Mouse (Mus musculus): ENCODE measurements around the gene Camk1d. TPM values are rescaled to one million over a fixed set of nuclear protein-coding genes. Genes with fewer than 3 reads are reported as not detected.

The Camk1d gene
- polyA plus RNA-seq, 1 experiment from 2014 or later, result 10.4 TPM

DNA sequence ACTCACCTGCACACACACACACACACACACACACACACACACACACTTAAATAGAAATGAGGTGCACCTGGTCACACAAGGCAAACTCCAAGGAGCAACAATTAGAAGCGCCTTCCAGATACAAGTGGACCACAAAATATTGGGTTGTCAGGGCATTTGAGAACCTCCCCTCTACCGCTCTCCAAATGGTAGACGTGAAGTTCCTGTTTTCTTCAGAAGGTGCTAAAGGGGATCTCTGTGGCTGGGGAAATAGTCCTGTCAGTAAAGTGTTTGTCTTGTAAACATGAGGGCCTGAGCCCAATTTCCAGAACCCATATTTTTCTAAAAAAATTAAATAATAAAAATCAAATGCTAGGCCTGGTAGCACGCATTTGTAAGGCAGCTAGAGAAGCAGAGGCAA lies 4.4 kb downstream of the Camk1d start:
- Histone ChIP-seq H3K9ac (no peak overlapping the region), H3K4me2 (replicated peaks) (no peak overlapping the region), H3K36me3 (no peaks in the 10 kb centered on the region), H3K4me1 (peaks cover 14% of the 10 kb centered on the region; the same call in 1 of the 2 replicates), H3K4me3 (replicated peaks) (no peak overlapping the region), H3K9me3 (replicated peaks) (no peaks in the 10 kb centered on the region), H3K27me3 (peaks cover 15% of the 10 kb centered on the region; the same call in 1 of the 2 replicates), H3K27ac (replicated peaks) (no peak overlapping the region)
- ATAC-seq (ENCODE audit: insufficient number of reproducible peaks, low FRiP score, low TSS enrichment, low read depth), result no peak
- 80% methylated on average over 4 of the region's 4 CpGs for WGBS

DNA sequence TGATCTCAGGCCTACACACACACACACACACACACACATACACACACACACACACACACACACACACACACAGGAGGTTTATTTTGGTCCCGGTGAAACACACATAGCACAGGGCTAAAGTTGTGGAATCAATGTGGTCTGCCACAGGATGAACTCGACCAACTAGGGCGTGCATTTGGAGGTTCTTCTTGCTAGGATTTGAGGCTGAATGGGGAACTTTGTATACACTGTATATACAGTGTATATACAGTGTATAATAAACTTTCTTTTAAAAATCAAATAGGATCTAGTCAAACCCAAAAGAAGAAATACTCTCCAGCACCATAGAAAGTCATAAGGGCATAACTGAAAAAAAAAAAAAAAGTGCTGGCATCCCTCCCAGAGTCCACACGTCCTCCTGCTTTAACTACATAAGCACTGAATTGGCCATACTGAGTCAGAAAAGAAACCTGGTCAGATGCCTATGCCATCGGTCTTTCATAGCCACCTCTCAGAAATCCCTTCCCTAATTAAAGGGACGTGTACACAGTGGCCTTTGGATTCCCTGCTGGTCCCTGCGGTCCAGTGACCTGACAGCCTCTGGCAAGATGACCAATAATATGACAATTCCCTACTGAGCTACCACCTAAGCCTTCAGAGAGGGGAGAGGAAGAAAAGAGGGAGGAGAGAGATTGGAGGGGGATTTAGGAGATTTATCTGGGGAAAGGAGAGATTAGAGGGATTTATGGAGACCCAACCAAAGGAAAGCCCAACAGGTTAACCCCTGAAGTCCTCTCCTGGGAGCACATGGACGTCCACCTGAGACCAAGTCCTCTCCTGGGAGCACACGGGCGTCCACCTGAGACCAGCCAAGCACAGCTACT lies 6.2 kb downstream of the Camk1d start:
- 58% methylated on average over 10 of the region's 10 CpGs for WGBS
- no peak overlapping the region for H3K4me2 ChIP-seq (replicated peaks)
- peaks cover 15% of the 10 kb centered on the region; the same call in 1 of the 2 replicates for H3K27me3 ChIP-seq
- no peaks in the 10 kb centered on the region for H3K36me3 ChIP-seq
- H3K9me3 ChIP-seq (replicated peaks), result no peaks in the 10 kb centered on the region
- ATAC-seq (ENCODE audit: insufficient number of reproducible peaks, low FRiP score, low TSS enrichment, low read depth), result no peak
- no peak overlapping the region for H3K27ac ChIP-seq (replicated peaks)
- no peak overlapping the region for H3K4me3 ChIP-seq (replicated peaks)
- H3K9ac ChIP-seq, result no peak overlapping the region
- H3K4me1 ChIP-seq, result peaks cover 5% of the 10 kb centered on the region; the same call in 1 of the 2 replicates

DNA sequence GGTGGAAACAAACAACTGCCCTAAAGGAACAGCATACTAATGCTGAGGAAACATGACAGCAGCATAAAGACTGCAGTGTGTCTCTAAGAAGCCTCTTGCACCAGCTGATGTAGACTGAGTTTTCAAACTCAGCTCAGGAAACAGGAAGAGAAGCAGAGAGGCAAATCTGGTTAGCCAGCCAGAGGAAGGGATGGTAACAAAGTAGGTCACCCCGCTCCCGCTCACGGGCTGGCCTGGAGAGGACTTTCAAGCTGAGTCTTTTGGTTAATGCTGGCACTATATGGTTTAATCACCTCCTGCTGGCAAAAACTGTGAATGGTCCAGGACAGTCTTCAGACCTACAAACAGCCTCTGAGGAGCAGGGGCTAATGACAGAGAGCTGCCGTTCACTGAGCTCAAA lies 7.7 kb downstream of the Camk1d start:
- no peak overlapping the region for H3K27ac ChIP-seq (replicated peaks)
- WGBS, result 82% methylated on average over 4 of the region's 4 CpGs
- H3K9me3 ChIP-seq (replicated peaks), result no peaks in the 10 kb centered on the region
- no peak for ATAC-seq (ENCODE audit: insufficient number of reproducible peaks, low FRiP score, low TSS enrichment, low read depth)
- no peak overlapping the region for H3K4me2 ChIP-seq (replicated peaks)
- H3K4me3 ChIP-seq (replicated peaks), result no peak overlapping the region
- H3K36me3 ChIP-seq, result no peaks in the 10 kb centered on the region
- no peaks in the 10 kb centered on the region for H3K4me1 ChIP-seq
- H3K9ac ChIP-seq, result no peak overlapping the region
- peaks cover 2% of the 10 kb centered on the region; the same call in 1 of the 2 replicates for H3K27me3 ChIP-seq

DNA sequence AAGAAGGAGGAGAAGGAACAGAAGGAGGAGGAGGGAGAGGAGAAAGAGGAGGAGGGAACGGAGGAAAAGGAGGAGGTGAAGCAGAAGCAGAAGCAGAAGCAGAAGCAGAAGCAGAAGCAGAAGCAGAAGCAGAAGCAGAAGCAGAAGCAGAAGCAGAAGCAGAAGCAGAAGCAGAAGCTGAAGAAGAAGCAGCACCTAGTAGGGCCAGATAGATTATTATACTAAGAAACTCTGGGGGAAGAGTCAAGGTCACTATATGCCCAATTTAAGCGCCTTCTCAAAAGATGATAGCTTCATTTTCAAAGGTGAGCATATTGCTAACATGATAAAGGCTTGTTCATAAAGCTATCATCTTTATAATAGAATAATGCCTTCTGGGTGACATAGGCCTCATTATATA lies 11.9 kb downstream of the Camk1d start:
- Histone ChIP-seq H3K4me1 (no peaks in the 10 kb centered on the region), H3K9ac (no peak overlapping the region), H3K4me2 (replicated peaks) (no peak overlapping the region), H3K27ac (replicated peaks) (no peak overlapping the region), H3K9me3 (replicated peaks) (no peaks in the 10 kb centered on the region), H3K36me3 (no peaks in the 10 kb centered on the region), H3K4me3 (replicated peaks) (no peak overlapping the region), H3K27me3 (no peaks in the 10 kb centered on the region)
- WGBS, result 88% methylated on average over 2 of the region's 2 CpGs
- ATAC-seq (ENCODE audit: insufficient number of reproducible peaks, low FRiP score, low TSS enrichment, low read depth), result no peak

DNA sequence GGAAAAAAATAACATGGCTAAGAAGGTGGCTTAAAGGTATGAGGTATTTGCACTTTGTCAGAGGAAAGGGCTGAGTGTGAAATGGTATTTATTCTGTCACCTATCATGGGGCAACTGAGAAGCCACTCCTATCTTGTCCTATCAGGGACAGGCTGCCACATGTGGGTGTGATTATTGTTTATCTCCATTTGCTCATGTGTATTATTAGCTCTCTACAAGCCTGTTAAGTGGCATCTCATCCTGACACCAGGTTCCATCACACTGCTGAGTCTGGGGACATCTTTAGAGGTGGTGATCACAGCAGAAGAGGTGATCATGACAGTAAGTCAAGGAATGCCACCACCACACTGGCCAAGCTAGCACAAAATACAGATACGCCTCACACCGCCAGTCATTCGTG lies 13.4 kb downstream of the Camk1d start:
- peaks cover 8% of the 10 kb centered on the region; the same call in 1 of the 2 replicates for H3K4me1 ChIP-seq
- WGBS, result 93% methylated on average over 3 of the region's 3 CpGs
- H3K4me3 ChIP-seq (replicated peaks), result no peak overlapping the region
- H3K27me3 ChIP-seq, result no peaks in the 10 kb centered on the region
- no peak overlapping the region for H3K9ac ChIP-seq
- no peaks in the 10 kb centered on the region for H3K36me3 ChIP-seq
- ATAC-seq (ENCODE audit: insufficient number of reproducible peaks, low FRiP score, low TSS enrichment, low read depth), result no peak
- no peak overlapping the region for H3K27ac ChIP-seq (replicated peaks)
- no peaks in the 10 kb centered on the region for H3K9me3 ChIP-seq (replicated peaks)
- no peak overlapping the region for H3K4me2 ChIP-seq (replicated peaks)

DNA sequence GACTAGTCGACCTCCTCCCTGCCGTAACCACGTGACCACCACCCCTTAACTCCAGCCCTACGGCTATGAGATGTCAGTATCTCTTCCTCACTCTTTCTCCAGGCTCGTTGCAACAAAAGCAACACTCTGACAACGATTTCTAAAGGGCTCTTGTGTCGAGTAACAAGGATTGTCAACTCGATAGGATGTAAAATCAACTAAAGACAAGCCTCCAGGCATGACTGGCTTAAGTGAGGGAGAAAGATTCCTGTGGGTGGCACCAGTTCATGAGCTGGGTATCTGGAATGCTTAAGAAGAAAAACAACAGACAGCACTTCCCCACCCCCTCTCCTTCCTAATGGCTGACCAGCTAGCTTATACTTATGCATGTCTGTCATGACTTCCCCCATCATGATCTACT lies 15.9 kb downstream of the Camk1d start:
- no peak overlapping the region for H3K9ac ChIP-seq
- no peaks in the 10 kb centered on the region for H3K36me3 ChIP-seq
- H3K4me3 ChIP-seq (replicated peaks), result no peak overlapping the region
- no peak overlapping the region for H3K27ac ChIP-seq (replicated peaks)
- no peaks in the 10 kb centered on the region for H3K27me3 ChIP-seq
- WGBS, result 36% methylated on average over 8 of the region's 8 CpGs
- H3K9me3 ChIP-seq (replicated peaks), result no peaks in the 10 kb centered on the region
- peaks cover 8% of the 10 kb centered on the region; the same call in 1 of the 2 replicates for H3K4me1 ChIP-seq
- no peak overlapping the region for H3K4me2 ChIP-seq (replicated peaks)
- ATAC-seq (ENCODE audit: insufficient number of reproducible peaks, low FRiP score, low TSS enrichment, low read depth), result no peak

- Histone ChIP-seq H3K36me3 (no peaks in the 10 kb centered on the region), H3K27ac (replicated peaks) (no peak overlapping the region), H3K4me1 (peaks cover 8% of the 10 kb centered on the region; the same call in 1 of the 2 replicates), H3K4me3 (replicated peaks) (no peak overlapping the region), H3K9me3 (replicated peaks) (no peaks in the 10 kb centered on the region), H3K4me2 (replicated peaks) (no peak overlapping the region), H3K27me3 (no peaks in the 10 kb centered on the region), H3K9ac (no peak overlapping the region)
- WGBS, result 84% methylated on average over 9 of the region's 9 CpGs
- no peak for ATAC-seq (ENCODE audit: insufficient number of reproducible peaks, low FRiP score, low TSS enrichment, low read depth)
These were observed 20.2 kb downstream of the Camk1d start for GRCm38 (mm10) chr2:5694094-5694493.

DNA sequence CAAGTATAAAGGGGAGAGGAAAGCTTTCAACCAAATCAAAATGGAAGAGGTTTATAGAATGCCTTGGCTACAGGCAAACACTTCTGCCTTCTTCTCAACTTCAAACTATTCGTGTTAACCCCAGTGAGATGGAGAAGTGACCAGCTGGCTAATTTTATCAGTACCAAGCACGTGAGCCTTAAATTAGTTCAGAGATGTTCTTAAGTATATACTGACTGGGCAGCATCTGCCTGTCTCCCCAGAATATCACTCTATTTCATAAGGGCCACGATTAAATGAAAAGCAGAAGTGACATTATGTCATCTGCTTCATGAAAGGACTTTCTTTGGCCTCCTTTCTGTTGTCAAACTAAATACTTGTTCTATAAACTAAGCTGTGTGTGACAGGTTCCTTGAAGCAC lies 22.6 kb downstream of the Camk1d start:
- Histone ChIP-seq H3K27me3 (no peaks in the 10 kb centered on the region), H3K4me3 (replicated peaks) (no peak overlapping the region), H3K36me3 (no peaks in the 10 kb centered on the region), H3K9me3 (replicated peaks) (no peaks in the 10 kb centered on the region), H3K9ac (no peak overlapping the region), H3K4me1 (0 out of 2 replicates have a peak, but pooled peaks cover 3% of the 10 kb centered on the region), H3K4me2 (replicated peaks) (no peak overlapping the region), H3K27ac (replicated peaks) (no peak overlapping the region)
- no peak for ATAC-seq (ENCODE audit: insufficient number of reproducible peaks, low FRiP score, low TSS enrichment, low read depth)
- 68% methylated on average over 3 of the region's 3 CpGs for WGBS

DNA sequence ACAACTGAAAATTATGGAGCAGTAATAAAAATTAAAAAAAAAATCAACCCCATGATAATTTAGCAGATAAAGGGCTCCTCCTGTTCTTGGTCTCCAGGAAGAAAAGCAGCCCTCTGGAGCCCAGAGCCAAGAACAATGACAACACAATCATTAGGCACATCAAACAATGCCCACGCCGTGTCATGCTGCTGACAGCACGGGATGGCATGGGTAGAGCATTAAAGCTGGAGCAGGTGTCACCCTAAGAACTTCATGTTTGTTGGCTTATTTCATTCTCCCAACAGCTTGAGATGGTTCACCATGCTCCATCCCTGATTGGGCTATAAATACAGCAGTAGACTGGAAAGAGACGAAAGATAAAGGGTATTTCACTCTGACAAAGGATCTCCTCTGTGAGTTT lies 30.9 kb downstream of the Camk1d start:
- 92% methylated on average over 4 of the region's 4 CpGs for WGBS
- Histone ChIP-seq H3K4me2 (replicated peaks) (no peak overlapping the region), H3K27ac (replicated peaks) (no peak overlapping the region), H3K27me3 (no peaks in the 10 kb centered on the region), H3K9me3 (replicated peaks) (no peaks in the 10 kb centered on the region), H3K4me1 (no peaks in the 10 kb centered on the region), H3K4me3 (replicated peaks) (no peak overlapping the region), H3K9ac (no peak overlapping the region), H3K36me3 (no peaks in the 10 kb centered on the region)
- no peak for ATAC-seq (ENCODE audit: insufficient number of reproducible peaks, low FRiP score, low TSS enrichment, low read depth)

DNA sequence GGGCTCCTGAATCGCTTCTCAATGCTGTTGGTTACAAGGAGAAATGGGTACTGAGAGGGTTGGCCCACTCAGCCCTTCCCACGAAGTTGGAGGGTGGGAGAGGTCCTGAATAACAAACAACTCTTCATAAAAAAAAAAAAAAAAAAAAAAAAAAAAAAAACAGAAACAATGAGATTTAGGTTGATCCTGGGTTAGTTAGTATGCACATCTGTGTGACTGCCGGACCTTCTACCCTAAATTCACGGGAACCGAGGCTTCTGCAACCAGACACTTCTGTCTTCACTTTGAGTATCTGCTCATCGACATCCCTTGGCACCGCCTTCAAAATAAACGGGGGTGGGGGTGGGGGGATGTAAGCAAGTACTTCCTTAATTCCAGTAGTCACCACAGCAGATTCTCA lies 32.4 kb downstream of the Camk1d start:
- Histone ChIP-seq H3K4me1 (peaks cover 2% of the 10 kb centered on the region; the same call in 1 of the 2 replicates), H3K4me2 (replicated peaks) (no peak overlapping the region), H3K4me3 (replicated peaks) (no peak overlapping the region), H3K36me3 (no peaks in the 10 kb centered on the region), H3K9ac (no peak overlapping the region), H3K27me3 (no peaks in the 10 kb centered on the region), H3K9me3 (replicated peaks) (no peaks in the 10 kb centered on the region), H3K27ac (replicated peaks) (no peak overlapping the region)
- WGBS, result 68% methylated on average over 8 of the region's 8 CpGs
- ATAC-seq (ENCODE audit: insufficient number of reproducible peaks, low FRiP score, low TSS enrichment, low read depth), result no peak

- 68% methylated on average over 7 of the region's 7 CpGs for WGBS
These were observed 33.0 kb downstream of the Camk1d start for GRCm38 (mm10) chr2:5681302-5681701.

GRCm38 (mm10) chr2:5679055-5679454 lies 35.3 kb downstream of the Camk1d start:
- no peaks in the 10 kb centered on the region for H3K36me3 ChIP-seq
- H3K27me3 ChIP-seq, result no peaks in the 10 kb centered on the region
- peaks cover 20% of the 10 kb centered on the region for H3K4me1 ChIP-seq
- 66% methylated on average over 2 of the region's 2 CpGs for WGBS
- H3K9me3 ChIP-seq (replicated peaks), result no peaks in the 10 kb centered on the region
- H3K9ac ChIP-seq, result no peak overlapping the region
- H3K27ac ChIP-seq (replicated peaks), result no peak overlapping the region
- no peak overlapping the region for H3K4me2 ChIP-seq (replicated peaks)
- no peak overlapping the region for H3K4me3 ChIP-seq (replicated peaks)
- ATAC-seq (ENCODE audit: insufficient number of reproducible peaks, low FRiP score, low TSS enrichment, low read depth), result no peak

More at GRCm38 (mm10) chr2:5681302-5681701, 33.0 kb downstream of the Camk1d start:
- H3K27me3 ChIP-seq, result no peaks in the 10 kb centered on the region
- no peak overlapping the region for H3K9ac ChIP-seq
- H3K9me3 ChIP-seq (replicated peaks), result no peaks in the 10 kb centered on the region
- H3K27ac ChIP-seq (replicated peaks), result no peak overlapping the region
- peaks cover 8% of the 10 kb centered on the region for H3K4me1 ChIP-seq
- no peak overlapping the region for H3K4me2 ChIP-seq (replicated peaks)
- H3K36me3 ChIP-seq, result no peaks in the 10 kb centered on the region
- no peak overlapping the region for H3K4me3 ChIP-seq (replicated peaks)
- no peak for ATAC-seq (ENCODE audit: insufficient number of reproducible peaks, low FRiP score, low TSS enrichment, low read depth)
